Comparison of ENCODE assay signal across 18 mouse cellular contexts in genomic region chr15:78647746-78648145, GRCm38 (mm10). TPM values are rescaled to one million over a fixed set of nuclear protein-coding genes. Genes with fewer than 3 reads are reported as not detected.
A peak's percentile ranks its signal among the peaks of the same experiment; 100 is the strongest.
DNase-seq lines count a peak whose midpoint lies in the region; TF ChIP-seq lines count a peak whose summit lies in the region.
"Had no signal": no experiment of that assay in that cellular context is flagged by ENCODE, and none has a peak within 500 bp of the region (broad histone marks: within the 10 kb centered on the region; RNA-seq: fewer than 3 reads in every experiment).

No protein-coding gene starts in this region.

- no peak overlapping the region for H3K27ac ChIP-seq in kidney, adult 2 months (ENCODE audit: insufficient read depth, low read depth, low read length)
- H3K27ac ChIP-seq: embryonic facial prominence, embryonic 13.5 days; forebrain, embryonic 12.5 days; hindbrain, embryonic 12.5 days; kidney, embryonic 15.5 days had no signal

- H3K4me1 ChIP-seq in kidney, adult 2 months (ENCODE audit: control insufficient read depth, insufficient read depth, low read length) = no peaks in the 10 kb centered on the region

- TF ChIP-seq POLR2A in kidney, adult 2 months (IDR thresholded peaks at IDR 0.05; ENCODE audit: low read depth, low read length) = no peak

- H3K36me3 ChIP-seq in kidney, adult 2 months (ENCODE audit: control insufficient read depth, insufficient read depth, low read length) = no peaks in the 10 kb centered on the region
- H3K36me3 ChIP-seq: embryonic facial prominence, embryonic 13.5 days; forebrain, embryonic 12.5 days; hindbrain, embryonic 12.5 days; kidney, embryonic 15.5 days had no signal

- 73% methylated on average over 4 of the region's 4 CpGs for WGBS in kidney, adult 2 months

- no peak overlapping the region for H3K4me3 ChIP-seq in kidney, adult 2 months (ENCODE audit: insufficient read depth, low read depth, low read length)
- H3K4me3 ChIP-seq: embryonic facial prominence, embryonic 13.5 days; forebrain, embryonic 12.5 days; hindbrain, embryonic 12.5 days; kidney, embryonic 15.5 days had no signal

- no peaks in the 10 kb centered on the region for H3K27me3 ChIP-seq in kidney, adult 2 months (replicated peaks; ENCODE audit: control insufficient read depth, insufficient read depth, low read length)
- H3K27me3 ChIP-seq: forebrain, embryonic 12.5 days had no signal

- TF ChIP-seq CTCF in kidney, adult 2 months (conservative IDR thresholded peaks at IDR 0.05; ENCODE audit: insufficient read depth, insufficient read length, low read depth, low read length) = no peak

- peak; percentile 16 for DNase-seq in gastrocnemius, adult 18-20 months (ENCODE audit: low spot score)
- no peak for DNase-seq in gastrocnemius, postnatal 14 days
- peak; percentile 2 for DNase-seq in kidney, adult 2 months
- no peak for DNase-seq in kidney, adult 11 months
- peak; percentile 69 for DNase-seq in MN1 (ENCODE audit: low spot score)
- peak; percentile 22 to 63 for DNase-seq in adrenal gland, postnatal 36 days
- no peak for DNase-seq in left cerebral cortex, adult 11 months (ENCODE audit: low spot score)
- DNase-seq in left cerebral cortex, adult 8-10 months (ENCODE audit: low spot score in 2 of 2) = no peak
- DNase-seq: cerebellum, adult 11-12 months; cerebellum, adult 9-10 months; cerebellum, postnatal 36 days; heart, postnatal 10 days; heart, postnatal 4 days; kidney, adult 18-20 months had no signal

- intact Hi-C loops in gastrocnemius, postnatal 14 days (cut with DNase I; ENCODE audit: low total_unique reads) = no loop called here

RNA-seq across cellular contexts. Expression of gene Cyth4, which starts 50.9 kb away (rescaled TPM):
- total RNA-seq in gastrocnemius, adult 18-20 months (2021) = 1 to 10 TPM in 1 of 2 experiments, under 1 TPM in 1; 0.82 to 2.3 TPM
- 1 to 10 TPM; 2.9 to 3.3 TPM for total RNA-seq in gastrocnemius, postnatal 14 days (2021)
- 10.6 and 12.1 TPM in 2 replicates for polyA plus RNA-seq in kidney, adult 2 months (2012; rRNA removed)
- total RNA-seq in adrenal gland, postnatal 36 days (2021) = 10 to 100 TPM in 1 of 2 experiments, 1 to 10 TPM in 1; 6.8 to 10.2 TPM
- total RNA-seq in left cerebral cortex, adult 8-10 months (2022) = 10 to 100 TPM in 3 of 4 experiments, 1 to 10 TPM in 1; 9.1 to 26.0 (median 17.3) TPM

Comparison
In these comparisons a context has a peak if more than half of its experiments do, and no peak if none do; other contexts are left out.
1. DNase-seq: peak in gastrocnemius, adult 18-20 months (single experiment), kidney, adult 2 months (single experiment), MN1 (single experiment) and adrenal gland, postnatal 36 days (2 of 2); none in gastrocnemius, postnatal 14 days (single experiment), kidney, adult 11 months (single experiment), left cerebral cortex, adult 11 months (single experiment) and left cerebral cortex, adult 8-10 months (0 of 2).